Mouse (Mus musculus): ENCODE measurements around the gene Pigf. TPM values are rescaled to one million over a fixed set of nuclear protein-coding genes. Genes with fewer than 3 reads are reported as not detected.

The Pigf gene
- polyA plus RNA-seq, 1 experiment, result 5.3 TPM

DNA sequence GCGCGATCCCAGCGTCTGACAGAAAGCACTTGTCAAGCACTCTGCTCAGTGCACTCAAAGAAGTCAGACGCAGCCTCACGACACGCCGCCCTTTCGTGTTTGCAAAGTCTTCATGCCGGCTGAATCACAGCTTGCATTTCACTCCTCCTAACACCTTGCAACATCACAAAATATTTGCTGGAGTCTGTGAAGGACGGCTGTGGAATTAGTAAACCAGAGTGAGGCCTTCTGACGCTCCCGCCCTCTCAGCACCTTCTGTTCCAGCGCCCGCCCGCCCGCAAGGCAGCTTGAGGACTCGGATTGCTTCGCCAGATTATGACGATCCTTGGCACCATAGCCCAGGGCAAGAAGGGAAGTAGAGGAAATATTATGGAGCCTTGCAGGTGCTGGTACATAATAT is 16.5 kb upstream of the Pigf start:
- DNase-seq, result peak; percentile 18
- Histone ChIP-seq H3K4me3 (replicated peaks; ENCODE audit: extremely low read depth, low read depth, low read length) (no peak overlapping the region), H3K4me1 (ENCODE audit: control insufficient read depth, insufficient read depth, low read length) (no peaks in the 10 kb centered on the region; the same call in 1 of the 2 replicates)
- no peak for TF ChIP-seq CTCF (IDR thresholded peaks at IDR 0.05; ENCODE audit: insufficient read depth, low read length)
- no peak for TF ChIP-seq POLR2A (IDR thresholded peaks at IDR 0.05; ENCODE audit: borderline replicate concordance, extremely low read depth, low read depth, low read length)
- 53% methylated on average over 19 of the region's 19 CpGs for WGBS

DNA sequence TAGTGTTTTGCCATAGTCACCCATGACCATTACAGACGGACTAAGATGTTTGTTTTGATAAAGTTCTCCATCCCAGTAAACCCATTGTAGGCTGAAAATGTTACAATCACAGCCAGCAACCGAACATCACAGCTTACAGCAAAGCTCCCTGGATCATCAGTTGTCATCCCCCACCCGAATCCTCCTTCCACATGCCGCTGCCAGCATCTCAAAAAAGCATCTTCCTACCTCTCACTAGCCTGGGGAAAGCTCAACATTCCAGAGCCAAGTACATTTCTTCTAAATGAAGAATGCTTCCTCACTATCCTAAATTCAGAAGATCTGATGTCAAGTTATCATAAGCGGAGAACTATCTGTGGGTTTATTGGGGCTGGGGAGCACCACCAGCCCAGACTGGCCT is 13.3 kb upstream of the Pigf start:
- Histone ChIP-seq H3K4me1 (ENCODE audit: control insufficient read depth, insufficient read depth, low read length) (no peaks in the 10 kb centered on the region), H3K4me3 (replicated peaks; ENCODE audit: extremely low read depth, low read depth, low read length) (no peak overlapping the region)
- no peak for TF ChIP-seq CTCF (IDR thresholded peaks at IDR 0.05; ENCODE audit: insufficient read depth, low read length)
- no peak for TF ChIP-seq POLR2A (IDR thresholded peaks at IDR 0.05; ENCODE audit: borderline replicate concordance, extremely low read depth, low read depth, low read length)
- 86% methylated on average over 5 of the region's 5 CpGs for WGBS
- DNase-seq, result no peak

DNA sequence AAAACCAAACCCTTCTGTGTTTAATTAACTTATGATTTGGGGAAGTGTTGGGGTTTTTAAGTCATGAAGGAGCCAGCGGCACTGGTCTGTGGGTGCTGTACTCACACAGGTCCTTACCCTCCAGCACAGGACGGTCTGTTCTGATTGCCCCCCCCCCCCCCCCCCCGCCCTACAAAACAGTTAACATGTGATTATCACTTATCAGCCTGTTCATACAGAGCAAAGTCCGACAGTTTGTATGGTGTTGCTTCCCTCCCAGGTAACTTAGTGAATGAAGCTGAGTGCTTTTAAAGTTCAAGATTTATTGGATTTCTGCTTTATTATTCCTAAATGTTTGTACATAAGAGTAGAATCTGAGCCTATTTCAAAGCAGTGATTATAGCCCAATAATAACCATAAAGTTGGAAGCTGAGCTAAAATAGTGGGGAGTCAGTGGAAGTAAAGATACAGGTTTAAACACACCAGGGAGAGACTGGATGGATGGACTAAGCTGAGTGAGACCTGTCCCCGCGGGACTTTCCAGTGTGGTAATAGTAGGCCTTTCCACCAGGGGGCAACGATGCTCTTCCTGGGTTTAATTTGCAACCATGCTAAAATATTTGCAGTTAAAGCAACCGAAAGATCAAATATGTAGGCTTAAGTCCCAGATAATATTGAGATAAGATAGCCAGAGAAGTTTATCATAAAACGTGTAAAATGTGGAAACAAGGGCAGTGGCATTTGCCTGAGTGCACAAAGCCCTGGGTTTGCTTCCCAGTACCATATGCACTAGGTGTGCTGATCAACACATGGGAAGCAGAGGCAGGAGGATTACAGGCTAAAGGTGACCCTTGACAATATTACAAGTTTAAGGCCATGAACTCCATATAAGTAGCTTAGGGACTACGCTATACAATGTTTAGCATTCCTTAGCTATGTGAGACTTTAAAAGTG is 11.2 kb upstream of the Pigf start:
- H3K4me3 ChIP-seq (replicated peaks; ENCODE audit: extremely low read depth, low read depth, low read length), result no peak overlapping the region
- 43% methylated on average over 10 of the region's 10 CpGs for WGBS
- no peaks in the 10 kb centered on the region for H3K4me1 ChIP-seq (ENCODE audit: control insufficient read depth, insufficient read depth, low read length)
- TF ChIP-seq CTCF (IDR thresholded peaks at IDR 0.05; ENCODE audit: insufficient read depth, low read length), result peak; percentile 76
- no peak for TF ChIP-seq POLR2A (IDR thresholded peaks at IDR 0.05; ENCODE audit: borderline replicate concordance, extremely low read depth, low read depth, low read length)
- no peak for DNase-seq

DNA sequence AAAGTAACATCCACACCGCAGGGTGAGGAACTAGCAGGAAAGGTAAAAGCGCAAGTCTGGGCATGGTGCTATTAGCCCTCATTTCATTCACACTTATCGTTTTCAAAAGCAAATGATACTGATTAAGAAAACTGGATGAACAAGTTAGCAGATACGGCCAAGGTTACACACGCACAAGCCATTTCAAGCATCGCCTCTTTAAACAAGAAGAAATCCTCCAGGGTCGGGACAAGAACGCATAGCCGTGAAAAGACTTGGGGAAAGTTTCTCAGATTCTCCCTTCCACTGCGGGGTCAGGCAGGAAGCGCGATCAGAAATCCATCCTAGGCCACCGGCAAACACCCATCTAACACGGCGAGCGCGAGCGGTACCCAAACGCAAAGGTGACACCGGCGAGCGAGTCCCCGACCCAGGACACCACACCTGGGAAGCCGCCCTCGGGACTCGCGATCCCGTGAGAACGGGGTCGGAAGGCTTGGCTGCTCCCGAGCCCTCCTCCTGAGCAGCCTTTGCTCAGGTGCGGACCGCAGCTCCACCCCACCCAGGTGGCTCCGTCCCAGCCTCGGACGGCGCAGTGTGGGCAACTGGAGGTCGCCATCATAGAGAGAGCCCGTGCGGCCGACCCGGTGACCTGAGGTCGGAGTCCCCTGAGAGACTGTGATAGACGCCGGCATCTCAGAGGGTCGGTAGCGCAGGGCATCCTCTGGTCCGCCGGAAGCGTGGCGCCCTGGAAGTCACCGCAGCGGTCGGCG is 539 bp downstream of the Pigf start:
- H3K4me1 ChIP-seq (ENCODE audit: control insufficient read depth, insufficient read depth, low read length), result no peaks in the 10 kb centered on the region; the same call in 1 of the 2 replicates
- DNase-seq, result no peak
- WGBS, result 2% methylated on average over 55 of the region's 55 CpGs
- TF ChIP-seq CTCF (IDR thresholded peaks at IDR 0.05; ENCODE audit: insufficient read depth, low read length), result no peak
- TF ChIP-seq POLR2A (IDR thresholded peaks at IDR 0.05; ENCODE audit: borderline replicate concordance, extremely low read depth, low read depth, low read length), result no peak
- H3K4me3 ChIP-seq (replicated peaks; ENCODE audit: extremely low read depth, low read depth, low read length), result peak overlapping the region; percentile 79

DNA sequence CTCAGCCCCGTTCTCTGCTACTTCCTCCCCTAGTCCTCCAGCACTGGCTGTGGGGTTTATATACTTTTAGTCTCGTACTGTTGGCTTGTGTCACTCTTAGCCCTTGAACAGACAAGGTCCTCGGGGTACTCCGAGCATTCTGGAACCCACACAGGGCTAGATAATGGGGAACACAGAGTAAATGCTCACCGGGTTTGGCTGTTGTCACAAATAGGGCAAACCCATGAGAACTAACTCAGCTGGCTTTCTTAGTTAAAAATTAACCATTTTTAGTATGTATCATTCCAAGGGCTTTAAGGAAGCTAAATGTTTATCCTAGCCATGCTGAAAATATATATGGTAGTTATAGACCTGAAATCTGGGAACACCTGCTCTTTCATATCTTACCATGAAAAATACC is 5.5 kb downstream of the Pigf start:
- Histone ChIP-seq H3K4me3 (replicated peaks; ENCODE audit: extremely low read depth, low read depth, low read length) (no peak overlapping the region), H3K4me1 (ENCODE audit: control insufficient read depth, insufficient read depth, low read length) (no peaks in the 10 kb centered on the region)
- TF ChIP-seq CTCF (IDR thresholded peaks at IDR 0.05; ENCODE audit: insufficient read depth, low read length) (no peak), POLR2A (IDR thresholded peaks at IDR 0.05; ENCODE audit: borderline replicate concordance, extremely low read depth, low read depth, low read length) (no peak)
- DNase-seq, result no peak
- 85% methylated on average over 5 of the region's 5 CpGs for WGBS

DNA sequence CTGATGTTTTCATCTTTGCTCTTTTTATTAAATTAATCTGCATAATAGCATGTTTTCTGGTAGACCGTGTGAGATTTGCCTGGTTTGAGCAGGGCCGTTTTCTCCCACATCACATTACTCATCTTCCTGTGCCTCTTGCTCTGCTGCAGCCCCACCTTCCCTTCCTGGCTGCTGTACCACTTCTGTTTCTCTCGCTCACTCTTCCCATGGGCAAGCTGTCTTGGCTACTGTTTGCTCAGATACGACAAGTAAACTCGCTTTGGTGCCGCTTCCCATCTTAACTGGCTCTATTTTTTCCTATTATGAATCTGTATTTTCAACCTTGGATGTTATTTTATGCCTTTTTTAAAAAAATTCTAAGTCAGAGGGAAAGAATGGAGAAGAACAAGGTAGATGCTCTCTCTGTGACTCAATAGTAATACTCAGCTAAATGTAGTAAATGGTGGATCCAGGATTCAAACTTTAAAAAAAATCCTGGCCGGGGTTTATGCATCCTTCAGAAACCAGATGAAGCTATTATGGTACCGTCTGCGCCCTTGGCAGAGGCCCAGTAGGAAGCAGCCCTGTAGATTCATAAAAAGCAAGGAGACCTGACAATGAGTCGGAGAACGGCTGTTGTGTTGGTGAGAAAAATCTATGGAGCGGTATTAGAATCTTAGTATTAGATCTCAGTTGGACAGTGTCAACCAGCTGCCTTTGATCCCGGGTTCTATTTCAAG is 13.7 kb downstream of the Pigf start:
- DNase-seq, result no peak
- H3K4me3 ChIP-seq (replicated peaks; ENCODE audit: extremely low read depth, low read depth, low read length), result no peak overlapping the region
- TF ChIP-seq POLR2A (IDR thresholded peaks at IDR 0.05; ENCODE audit: borderline replicate concordance, extremely low read depth, low read depth, low read length) (no peak), CTCF (IDR thresholded peaks at IDR 0.05; ENCODE audit: insufficient read depth, low read length) (no peak)
- H3K4me1 ChIP-seq (ENCODE audit: control insufficient read depth, insufficient read depth, low read length), result no peaks in the 10 kb centered on the region
- 73% methylated on average over 13 of the region's 13 CpGs for WGBS

DNA sequence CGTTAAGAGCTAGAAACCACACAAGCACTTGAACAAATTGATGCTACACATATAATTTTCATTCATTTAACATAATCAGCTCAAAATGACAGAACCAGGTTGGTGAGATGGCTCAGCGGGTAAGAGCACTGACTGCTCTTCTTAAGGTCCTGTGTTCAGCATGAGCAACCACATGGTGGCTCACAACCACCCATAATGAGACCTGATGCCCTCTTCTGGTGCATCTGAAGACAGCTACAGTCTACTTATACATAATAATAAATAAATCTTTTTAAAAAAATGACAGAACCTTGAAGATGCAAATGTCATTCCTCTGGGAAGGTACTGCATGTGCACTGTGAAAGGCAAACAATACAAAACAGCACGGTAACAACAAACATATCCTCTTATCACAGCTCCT is 16.3 kb downstream of the Pigf start:
- no peaks in the 10 kb centered on the region for H3K4me1 ChIP-seq (ENCODE audit: control insufficient read depth, insufficient read depth, low read length)
- 93% methylated on average over 3 of the region's 3 CpGs for WGBS
- DNase-seq, result no peak
- TF ChIP-seq CTCF (IDR thresholded peaks at IDR 0.05; ENCODE audit: insufficient read depth, low read length), result no peak
- TF ChIP-seq POLR2A (IDR thresholded peaks at IDR 0.05; ENCODE audit: borderline replicate concordance, extremely low read depth, low read depth, low read length), result no peak
- no peak overlapping the region for H3K4me3 ChIP-seq (replicated peaks; ENCODE audit: extremely low read depth, low read depth, low read length)

DNA sequence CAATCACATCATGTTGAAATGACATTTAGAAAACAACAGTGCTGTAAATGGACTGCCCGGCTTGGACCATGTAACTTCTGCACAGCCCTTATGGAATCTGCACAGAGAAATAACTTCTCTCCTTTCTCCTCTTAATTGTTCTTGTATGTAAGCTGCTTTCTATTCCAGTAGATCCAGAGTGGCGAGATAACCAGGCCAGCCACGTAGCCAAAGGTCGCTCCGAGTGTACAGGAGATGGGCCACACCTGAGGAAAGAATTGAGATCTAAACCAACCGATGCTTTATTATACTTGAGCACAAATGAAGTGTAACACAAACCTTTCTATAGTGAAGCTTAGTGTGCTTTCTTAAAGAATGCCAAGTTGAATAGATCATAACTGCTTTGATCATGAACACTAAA is 27.9 kb downstream of the Pigf start:
- no peak for DNase-seq
- 93% methylated on average over 6 of the region's 6 CpGs for WGBS
- no peak for TF ChIP-seq CTCF (IDR thresholded peaks at IDR 0.05; ENCODE audit: insufficient read depth, low read length)
- H3K4me1 ChIP-seq (ENCODE audit: control insufficient read depth, insufficient read depth, low read length), result no peaks in the 10 kb centered on the region
- no peak overlapping the region for H3K4me3 ChIP-seq (replicated peaks; ENCODE audit: extremely low read depth, low read depth, low read length)

DNA sequence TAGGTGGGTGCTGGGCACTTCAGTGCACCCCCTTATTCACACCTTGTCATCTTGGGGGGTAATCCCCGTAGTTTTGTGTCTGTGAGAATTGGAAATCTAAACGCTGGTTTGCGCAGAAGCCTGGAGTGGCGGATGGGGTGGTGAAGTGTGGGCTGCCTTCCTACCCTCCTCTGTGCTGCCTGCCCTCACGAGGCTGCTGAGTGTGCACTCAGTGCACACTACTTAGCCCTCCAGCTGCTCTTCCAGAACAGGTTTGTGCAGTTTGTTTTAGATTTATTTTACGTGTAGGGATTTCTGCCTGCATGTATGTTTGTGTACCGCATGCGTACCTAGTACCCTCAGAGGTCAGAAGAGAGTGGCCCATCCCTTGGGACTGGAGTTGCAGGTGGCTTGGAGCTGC is 33.9 kb downstream of the Pigf start:
- TF ChIP-seq CTCF (IDR thresholded peaks at IDR 0.05; ENCODE audit: insufficient read depth, low read length) (no peak), POLR2A (IDR thresholded peaks at IDR 0.05; ENCODE audit: borderline replicate concordance, extremely low read depth, low read depth, low read length) (no peak)
- no peak for DNase-seq
- 74% methylated on average over 8 of the region's 8 CpGs for WGBS
- H3K4me3 ChIP-seq (replicated peaks; ENCODE audit: extremely low read depth, low read depth, low read length), result no peak overlapping the region
- peaks cover 8% of the 10 kb centered on the region for H3K4me1 ChIP-seq (ENCODE audit: control insufficient read depth, insufficient read depth, low read length)
